Mouse (Mus musculus) hindbrain, embryonic 15.5 days (tissue): ENCODE data around the gene Tbcc. TPM values are rescaled to one million over a fixed set of nuclear protein-coding genes. Genes with fewer than 3 reads are reported as not detected.

Source experiments
- ATAC-seq: fragments of 200-750 bp; cut with Nextera tagmentation; 2 replicates; pipeline ENCODE4 v1.8.0; 2017; ENCODE audit warnings: low read depth, moderate number of reproducible peaks, moderate TSS enrichment; ENCODE audit not compliant: low FRiP score
- H3K27ac ChIP-seq: fragments of 300-500 bp; sonication (generic); replicated peaks from 2 replicates; pipeline ENCODE4 v1.5.1; 2015; ENCODE audit warnings: mild to moderate bottlenecking, inconsistent platforms
- H3K27me3 ChIP-seq: fragments of 300-500 bp; sonication (generic); 2 replicates; pipeline ENCODE4 v1.6.1; 2015; ENCODE audit warnings: control low read depth, inconsistent platforms
- H3K36me3 ChIP-seq: fragments of 300-500 bp; sonication (generic); 2 replicates; pipeline ENCODE4 v1.6.1; 2015; ENCODE audit warnings: control low read depth, inconsistent platforms
- H3K4me1 ChIP-seq: fragments of 300-500 bp; sonication (generic); replicated peaks from 2 replicates; pipeline ENCODE4 v1.6.1; 2015; ENCODE audit warnings: control low read depth, inconsistent platforms
- H3K4me2 ChIP-seq: fragments of 300-500 bp; sonication (generic); 2 replicates; pipeline ENCODE4 v1.6.1; 2015; ENCODE audit warnings: moderate library complexity, mild to moderate bottlenecking, inconsistent platforms
- H3K4me3 ChIP-seq: fragments of 300-500 bp; sonication (generic); 2 replicates; pipeline ENCODE4 v1.5.1; 2015; ENCODE audit warnings: mild to moderate bottlenecking, inconsistent platforms
- H3K9ac ChIP-seq: fragments of 300-500 bp; sonication (generic); 2 replicates; pipeline ENCODE4 v1.6.1; 2015; ENCODE audit warnings: inconsistent platforms
- H3K9me3 ChIP-seq: fragments of 300-500 bp; sonication (generic); 2 replicates; pipeline ENCODE4 v1.6.1; 2016; ENCODE audit warnings: control low read depth, inconsistent platforms
- WGBS: fragments of 180-500 bp; shearing (Covaris S2); methylation state at CpG from one replicate; pipeline ENCODE4 v1.1.7; 2015; 5-methylcytosine and 5-hydroxymethylcytosine counted together
- polyA plus RNA-seq: library from polyadenylated mRNA; unstranded; fragments of >200 nt; fragmentation: Nextera tagmentation; extraction: Ambion mirVana; gene quantifications from 2 replicates; pipeline ENCODE4 v1.2.1, GENCODE M21; 2015

Tbcc gene
- polyA plus RNA-seq, 1 experiment from 2014 or later = 60.8 TPM

DNA sequence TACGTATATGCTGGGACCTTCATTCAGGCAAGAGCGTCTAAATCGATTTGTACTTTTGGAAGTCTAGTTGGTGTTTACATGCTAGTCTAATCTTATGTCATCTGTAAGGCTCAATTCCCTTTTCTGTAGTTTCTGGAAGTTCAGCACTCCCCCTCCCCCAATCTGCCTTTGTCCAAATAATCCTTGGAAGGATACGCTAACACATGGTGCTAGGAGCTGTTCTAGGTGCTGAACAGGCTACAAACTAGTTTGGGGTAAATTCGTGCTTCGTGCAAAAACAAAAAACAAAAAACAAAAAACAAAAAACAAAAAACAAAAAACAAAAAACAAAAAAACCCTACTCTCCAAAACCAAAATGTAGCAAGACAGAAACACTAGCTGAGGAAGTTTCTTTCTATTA, 30.4 kb downstream of the Tbcc start:
- Histone ChIP-seq H3K9ac (no peak overlapping the region), H3K27me3 (no peaks in the 10 kb centered on the region), H3K4me1 (no peaks in the 10 kb centered on the region), H3K9me3 (no peaks in the 10 kb centered on the region), H3K4me2 (no peak overlapping the region), H3K27ac (no peak overlapping the region), H3K4me3 (no peak overlapping the region), H3K36me3 (no peaks in the 10 kb centered on the region)
- 72% methylated on average over 6 of the region's 6 CpGs for WGBS
- ATAC-seq = no peak

DNA sequence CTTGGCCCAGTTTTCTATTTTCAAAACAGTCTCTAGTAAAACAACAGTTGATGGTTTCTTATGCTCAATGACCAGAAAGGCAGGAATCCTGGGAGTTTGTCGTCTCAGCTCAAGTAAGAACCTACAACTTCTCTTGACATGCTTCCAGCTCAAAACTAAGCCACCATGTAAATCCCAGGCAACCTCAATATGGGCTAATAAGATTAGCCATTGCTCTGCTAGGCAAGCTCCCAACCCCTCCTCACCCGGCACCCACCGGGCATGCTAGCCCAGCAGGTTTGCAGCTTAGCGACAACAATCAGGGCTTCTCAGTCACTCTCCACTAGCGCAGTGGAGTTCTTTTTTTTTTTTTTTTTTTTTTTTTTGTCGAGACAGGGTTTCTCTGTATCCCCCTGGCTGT, 35.7 kb downstream of the Tbcc start:
- Histone ChIP-seq H3K27ac (no peak overlapping the region), H3K9ac (no peak overlapping the region), H3K36me3 (peaks cover 21% of the 10 kb centered on the region), H3K4me3 (no peak overlapping the region), H3K4me2 (no peak overlapping the region), H3K9me3 (no peaks in the 10 kb centered on the region), H3K4me1 (no peaks in the 10 kb centered on the region), H3K27me3 (no peaks in the 10 kb centered on the region)
- no peak for ATAC-seq
- 62% methylated on average over 6 of the region's 6 CpGs for WGBS

DNA sequence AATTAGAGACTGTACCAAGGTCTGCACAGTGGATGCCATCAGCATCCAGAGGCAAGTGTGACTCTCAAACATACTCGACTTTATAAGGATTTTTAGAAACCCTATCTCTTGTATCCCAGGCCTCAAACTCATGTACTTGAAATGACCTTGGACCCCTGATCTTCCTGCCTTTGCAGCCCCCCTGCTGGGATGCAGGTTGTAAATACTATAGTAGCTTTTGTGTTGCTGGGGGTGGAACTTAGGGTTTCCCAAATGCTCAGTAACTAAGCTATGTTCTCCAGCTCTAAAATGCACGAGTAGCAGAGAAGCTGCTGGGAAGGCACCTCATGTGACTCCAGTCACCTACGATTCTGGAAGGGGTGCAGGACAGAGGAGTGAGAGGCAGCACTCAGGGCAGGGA, 36.5 kb downstream of the Tbcc start:
- Histone ChIP-seq H3K4me2 (no peak overlapping the region), H3K27me3 (no peaks in the 10 kb centered on the region), H3K36me3 (peaks cover 28% of the 10 kb centered on the region), H3K27ac (no peak overlapping the region), H3K4me3 (no peak overlapping the region), H3K9me3 (no peaks in the 10 kb centered on the region), H3K4me1 (no peaks in the 10 kb centered on the region), H3K9ac (no peak overlapping the region)
- no peak for ATAC-seq
- WGBS = 68% methylated on average over 3 of the region's 3 CpGs

DNA sequence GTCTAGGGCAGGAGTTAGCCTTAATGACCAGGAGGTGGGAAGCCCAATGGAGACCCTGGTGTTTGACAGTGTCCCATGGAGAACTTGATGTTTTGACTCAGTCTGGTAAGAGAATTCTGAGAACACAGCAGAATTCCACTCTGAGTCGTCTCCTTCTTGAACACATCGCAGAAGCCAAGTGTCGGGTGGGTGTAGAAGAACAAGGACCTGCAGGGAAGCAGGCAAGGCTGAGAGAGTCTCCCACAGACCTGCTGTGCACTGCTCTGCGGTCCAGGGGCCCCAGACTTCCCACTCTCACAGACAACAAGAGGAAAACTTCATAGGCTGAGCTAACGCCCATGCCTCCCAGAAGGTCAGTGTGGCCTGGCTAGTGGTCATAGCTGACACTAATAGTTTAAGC, 37.3 kb downstream of the Tbcc start:
- H3K9me3 ChIP-seq = no peaks in the 10 kb centered on the region
- ATAC-seq = no peak
- 95% methylated on average over 5 of the region's 5 CpGs for WGBS

DNA sequence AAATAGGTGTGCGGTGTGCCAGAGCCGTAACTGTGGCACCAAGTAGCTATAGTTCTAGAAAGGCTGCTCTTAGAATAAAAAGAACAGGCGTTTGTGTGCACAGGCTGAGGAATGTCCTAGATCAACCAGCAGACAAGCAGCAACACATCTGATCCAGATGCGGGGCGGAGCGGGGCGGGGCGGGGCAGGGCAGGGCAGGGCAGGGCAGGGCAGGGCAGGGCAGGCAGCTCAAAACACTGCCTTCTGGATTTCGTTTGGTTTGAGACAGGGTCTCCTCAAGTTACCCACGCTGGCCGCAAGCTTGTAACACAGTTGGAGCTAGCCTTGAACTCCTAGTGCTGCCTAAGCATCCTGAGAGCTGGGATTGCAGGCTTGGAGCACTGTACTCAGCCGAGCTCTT, 38.8 kb downstream of the Tbcc start:
- no peak for ATAC-seq
- Histone ChIP-seq H3K4me3 (no peak overlapping the region), H3K4me2 (no peak overlapping the region), H3K36me3 (peaks cover 52% of the 10 kb centered on the region), H3K27ac (no peak overlapping the region), H3K9me3 (no peaks in the 10 kb centered on the region), H3K27me3 (no peaks in the 10 kb centered on the region), H3K4me1 (no peaks in the 10 kb centered on the region), H3K9ac (no peak overlapping the region)
- WGBS = 94% methylated on average over 12 of the region's 12 CpGs

More for the DNA sequence above, 37.3 kb downstream of the Tbcc start:
- Histone ChIP-seq H3K27me3 (no peaks in the 10 kb centered on the region), H3K4me3 (no peak overlapping the region), H3K36me3 (peaks cover 37% of the 10 kb centered on the region), H3K4me2 (no peak overlapping the region), H3K4me1 (no peaks in the 10 kb centered on the region), H3K9ac (no peak overlapping the region), H3K27ac (no peak overlapping the region)

DNA sequence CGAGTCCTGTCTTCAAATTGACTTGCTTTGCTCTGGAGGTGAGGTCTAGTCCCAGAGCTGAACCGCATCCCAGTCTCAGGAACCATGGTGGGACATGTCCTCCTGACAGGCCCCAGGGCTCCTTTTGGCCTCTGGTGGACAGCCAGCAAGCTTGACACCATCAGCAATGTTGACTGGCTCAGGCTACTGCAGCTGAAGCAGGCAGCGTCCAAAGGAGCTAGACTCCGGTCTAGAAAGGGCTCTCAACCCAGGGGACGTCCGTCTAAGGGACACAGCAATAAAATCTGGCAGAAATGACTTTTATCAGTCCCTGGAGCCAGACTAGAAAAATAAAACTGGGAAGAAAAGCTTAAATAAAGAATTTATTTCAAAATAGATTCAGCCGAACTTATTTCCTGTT, 39.4 kb downstream of the Tbcc start:
- Histone ChIP-seq H3K4me2 (no peak overlapping the region), H3K27me3 (no peaks in the 10 kb centered on the region), H3K4me3 (no peak overlapping the region), H3K9me3 (no peaks in the 10 kb centered on the region), H3K4me1 (no peaks in the 10 kb centered on the region), H3K27ac (no peak overlapping the region), H3K9ac (no peak overlapping the region), H3K36me3 (peaks cover 58% of the 10 kb centered on the region)
- no peak for ATAC-seq
- 94% methylated on average over 7 of the region's 7 CpGs for WGBS

DNA sequence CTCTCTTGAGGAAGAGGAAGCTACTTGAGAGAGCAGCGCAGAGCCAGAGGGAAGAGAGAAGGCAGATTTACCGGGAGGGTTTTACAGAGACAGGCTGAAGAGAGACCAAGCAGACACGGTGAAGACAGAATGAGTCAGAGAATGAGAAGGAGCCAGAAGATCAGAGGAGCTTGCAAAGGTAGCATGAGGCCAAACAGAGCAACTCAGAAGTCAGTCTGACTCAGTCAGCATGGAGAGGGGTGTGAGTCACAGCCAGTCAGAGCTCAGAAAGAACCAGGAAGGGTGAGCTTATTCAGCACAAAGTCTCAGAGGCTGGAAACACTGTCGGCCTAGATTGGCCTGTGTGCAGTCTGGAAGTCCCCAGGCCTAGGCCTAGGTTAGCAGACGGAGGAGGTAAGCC, 42.5 kb downstream of the Tbcc start:
- H3K27ac ChIP-seq = no peak overlapping the region
- no peak overlapping the region for H3K4me2 ChIP-seq
- WGBS = 96% methylated on average over 5 of the region's 5 CpGs
- ATAC-seq = no peak
- no peaks in the 10 kb centered on the region for H3K27me3 ChIP-seq
- no peaks in the 10 kb centered on the region for H3K4me1 ChIP-seq
- H3K9me3 ChIP-seq = no peaks in the 10 kb centered on the region
- H3K9ac ChIP-seq = no peak overlapping the region
- H3K36me3 ChIP-seq = peaks cover 83% of the 10 kb centered on the region
- no peak overlapping the region for H3K4me3 ChIP-seq

DNA sequence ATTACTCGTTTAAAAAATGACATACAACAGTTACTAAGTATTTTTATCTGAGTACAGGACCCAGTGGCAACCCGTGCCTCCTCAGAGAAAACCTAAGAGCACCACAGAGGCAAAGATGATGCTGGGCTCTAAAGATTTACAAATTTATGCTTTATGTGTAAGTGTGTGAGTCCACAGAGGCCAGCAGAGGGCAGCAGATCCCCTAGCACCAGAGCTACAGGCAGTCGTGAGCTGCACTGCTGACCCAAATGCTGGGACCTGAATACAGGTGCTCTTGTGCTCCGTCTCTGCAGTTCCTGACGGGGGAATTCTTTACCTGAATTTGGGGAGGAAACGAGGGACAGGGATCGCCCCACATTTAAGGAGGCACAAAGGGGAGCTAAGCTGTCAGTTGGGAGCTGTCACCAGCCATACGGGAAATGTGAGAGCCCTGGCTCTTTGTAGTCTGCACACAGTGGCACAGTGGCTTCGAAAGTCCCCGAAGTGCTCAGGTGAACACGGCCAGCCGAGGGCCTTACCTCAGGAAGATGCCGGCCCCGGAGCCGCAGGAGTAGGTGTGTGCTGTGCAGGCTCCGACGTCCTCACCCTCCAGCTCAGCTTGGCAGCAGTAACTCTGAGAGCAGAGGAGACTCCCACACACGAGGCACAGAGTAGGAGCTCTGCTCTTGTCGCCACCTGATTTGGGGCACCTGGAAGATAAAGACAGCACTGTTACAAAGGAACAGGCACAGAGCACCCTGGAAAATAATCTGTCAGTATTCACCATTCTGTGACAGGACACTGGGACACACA, 43.3 kb downstream of the Tbcc start:
- Histone ChIP-seq H3K4me2 (no peak overlapping the region), H3K4me3 (no peak overlapping the region), H3K9ac (no peak overlapping the region), H3K4me1 (no peaks in the 10 kb centered on the region), H3K27ac (no peak overlapping the region), H3K36me3 (peaks cover 85% of the 10 kb centered on the region), H3K27me3 (no peaks in the 10 kb centered on the region), H3K9me3 (no peaks in the 10 kb centered on the region)
- no peak for ATAC-seq
- WGBS = 85% methylated on average over 19 of the region's 19 CpGs

DNA sequence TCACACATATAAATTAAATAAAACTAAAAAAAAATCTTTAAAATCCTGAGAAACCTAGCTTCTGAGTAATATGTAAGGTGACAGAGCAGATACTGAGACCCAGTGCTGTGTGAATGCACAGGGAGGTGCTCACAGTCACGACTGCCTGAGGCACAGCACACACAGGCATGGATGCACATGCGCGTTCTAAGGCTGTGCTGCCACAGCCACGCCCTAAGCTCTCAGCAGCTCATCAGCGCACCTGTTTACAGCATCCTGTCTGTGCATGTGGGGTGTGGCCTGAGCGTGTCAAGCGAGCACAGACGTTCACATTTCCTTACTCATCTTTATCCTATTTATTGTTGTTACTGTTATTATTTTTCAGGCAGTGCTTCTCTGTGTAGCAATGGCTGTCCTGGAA, 50.0 kb downstream of the Tbcc start:
- no peak overlapping the region for H3K9ac ChIP-seq
- H3K27ac ChIP-seq = no peak overlapping the region
- WGBS = 96% methylated on average over 8 of the region's 8 CpGs
- H3K4me2 ChIP-seq = no peak overlapping the region
- peaks cover 97% of the 10 kb centered on the region for H3K36me3 ChIP-seq
- H3K4me1 ChIP-seq = no peaks in the 10 kb centered on the region
- ATAC-seq = no peak
- H3K9me3 ChIP-seq = no peaks in the 10 kb centered on the region
- no peak overlapping the region for H3K4me3 ChIP-seq
- H3K27me3 ChIP-seq = no peaks in the 10 kb centered on the region

Other genes starting within 250 kb of the Tbcc start
- 33.9 and 35.9 TPM in 2 replicates for gene Klc4, start 244.7 kb upstream of the Tbcc start, polyA plus RNA-seq
- 64.3 TPM in 2 replicates for gene Mrpl2, start 244.5 kb upstream of the Tbcc start, polyA plus RNA-seq
- gene Cul7, start 240.3 kb upstream of the Tbcc start, polyA plus RNA-seq = 38.4 and 43.8 TPM in 2 replicates
- 53.0 TPM in 2 replicates for gene Rrp36, start 216.3 kb upstream of the Tbcc start, polyA plus RNA-seq
- 291 and 302 TPM in 2 replicates for gene Mea1, start 211.9 kb upstream of the Tbcc start, polyA plus RNA-seq
- 168 and 179 TPM in 2 replicates for gene Klhdc3, start 209.8 kb upstream of the Tbcc start, polyA plus RNA-seq
- 101 and 109 TPM in 2 replicates for gene Ppp2r5d, start 185.6 kb upstream of the Tbcc start, polyA plus RNA-seq
- 29.7 and 30.7 TPM in 2 replicates for gene Pex6, start 179.2 kb upstream of the Tbcc start, polyA plus RNA-seq
- gene Gnmt, start 161.5 kb upstream of the Tbcc start, polyA plus RNA-seq = 0.86 and 1.9 TPM in 2 replicates
- 67.2 and 73.5 TPM in 2 replicates for gene Cnpy3, start 138.5 kb upstream of the Tbcc start, polyA plus RNA-seq
- 0.19 and 0.45 TPM in 2 replicates for gene Ptcra, start 127.0 kb upstream of the Tbcc start, polyA plus RNA-seq
- gene 2310039H08Rik, start 118.0 kb upstream of the Tbcc start, polyA plus RNA-seq = 53.6 and 58.8 TPM in 2 replicates
- gene Rpl7l1, start 108.0 kb upstream of the Tbcc start, polyA plus RNA-seq = 82.2 and 87.9 TPM in 2 replicates
- 7.7 and 10.3 TPM in 2 replicates for gene Bicral, start 32.2 kb upstream of the Tbcc start, polyA plus RNA-seq
- 0.05 TPM in 1 of 2 replicates, not detected in the other for gene Prph2, start 19.8 kb downstream of the Tbcc start, polyA plus RNA-seq
- 16.1 and 16.5 TPM in 2 replicates for gene Ubr2, start 119.9 kb downstream of the Tbcc start, polyA plus RNA-seq